Mouse (Mus musculus): ENCODE results near the gene Jade2.
"Not testable (repeated sequence)": the region's sequence is repeated elsewhere in the genome, so short reads cannot be mapped to it uniquely, and the experiment has no call there.

Jade2 gene

DNA sequence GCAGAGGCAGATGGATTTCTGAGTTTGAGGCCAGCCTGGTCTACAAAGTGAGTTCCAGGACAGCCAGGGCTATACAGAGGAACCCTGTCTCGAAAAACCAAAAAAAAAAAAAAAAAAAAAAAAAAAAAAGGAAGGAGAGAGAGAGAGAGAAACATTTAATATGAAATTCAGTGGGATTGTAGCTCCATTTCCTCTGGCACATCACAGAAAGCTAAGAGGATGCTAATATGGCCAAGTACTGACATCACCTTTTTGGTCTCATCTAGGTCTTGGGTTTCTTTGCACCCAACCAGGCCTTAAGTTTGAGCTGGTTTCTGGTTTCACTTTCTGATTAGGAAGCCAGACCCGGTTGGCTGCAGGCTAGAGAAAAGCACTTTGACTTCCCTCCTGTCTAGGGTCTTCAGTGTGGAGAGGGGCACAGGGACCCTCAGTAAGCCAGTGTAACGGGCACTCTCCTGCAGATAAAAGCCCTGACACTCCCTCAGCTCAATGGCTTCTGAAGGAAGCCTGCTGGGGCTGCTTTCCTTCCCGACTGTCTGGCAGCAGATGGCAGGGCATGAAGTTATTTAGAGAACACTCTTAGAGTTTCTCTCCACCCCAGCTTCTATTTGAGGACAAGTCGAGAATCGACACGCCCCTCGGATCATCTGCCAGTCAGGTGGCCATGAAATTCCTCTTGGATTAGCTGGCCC is 56.7 kb downstream of the Jade2 start:
- DNase-seq (ENCODE audit: low read depth in 1 of 2, low spot score in 2 of 2), result no peak

DNA sequence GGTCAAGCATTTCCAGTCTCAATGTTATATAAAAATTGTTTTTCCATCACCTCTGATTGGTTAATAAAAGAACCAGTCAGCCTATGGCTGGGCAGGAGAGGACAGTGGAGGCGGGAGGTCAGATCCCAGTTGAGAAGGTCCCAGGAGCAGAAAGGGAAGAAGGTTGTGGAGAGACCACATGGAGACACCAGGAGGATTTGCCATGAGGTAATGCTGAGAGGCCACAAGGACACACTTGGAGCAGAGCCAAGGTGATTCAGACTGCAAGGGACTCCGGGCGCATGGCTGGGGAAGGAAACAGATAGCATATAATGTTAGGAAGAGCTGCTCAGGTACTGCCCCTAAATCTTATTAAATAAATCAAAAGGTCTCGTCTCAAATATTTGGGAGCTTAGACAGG is 61.2 kb downstream of the Jade2 start:
- no peak for DNase-seq (ENCODE audit: low read depth in 1 of 2, low spot score in 2 of 2)

DNA sequence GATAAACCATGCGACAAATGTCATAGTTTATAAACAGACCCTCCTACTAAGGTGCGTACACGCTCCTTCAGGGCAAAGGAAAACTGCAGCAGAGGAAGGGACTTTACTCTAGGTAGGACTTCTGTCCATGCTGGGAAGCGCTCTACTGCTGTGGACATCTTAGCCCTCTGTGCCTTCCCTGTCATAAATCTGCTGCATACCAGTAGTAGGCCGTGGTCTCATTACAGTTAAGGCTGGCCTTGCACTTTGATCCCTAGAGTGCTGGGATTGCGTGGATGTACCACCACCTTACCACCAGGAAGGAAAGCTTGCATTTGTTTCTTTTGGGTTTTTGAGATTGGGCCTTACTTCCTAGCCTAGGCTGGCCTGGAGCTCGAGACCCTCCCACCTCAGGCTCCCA is 66.8 kb downstream of the Jade2 start:
- no peak for DNase-seq (ENCODE audit: low read depth in 1 of 2, low spot score in 2 of 2)

DNA sequence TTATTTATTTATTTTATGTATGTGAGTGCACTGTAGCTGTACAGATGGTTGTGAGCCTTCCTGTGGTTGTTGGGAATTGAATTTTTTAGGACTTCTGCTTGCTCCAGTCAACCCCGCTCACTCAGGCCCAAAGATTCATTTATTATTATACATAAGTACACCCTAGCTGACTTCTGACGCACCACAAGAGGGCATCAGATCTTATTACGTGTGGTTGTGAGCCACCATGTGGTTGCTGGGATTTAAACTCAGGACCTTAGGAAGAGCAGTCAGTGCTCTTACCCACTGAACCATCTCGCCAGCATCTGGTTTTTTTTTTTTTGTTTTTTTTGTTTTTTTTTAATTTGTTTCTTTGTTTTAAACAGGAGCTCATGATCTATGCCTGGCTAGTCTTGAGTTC is 67.7 kb downstream of the Jade2 start:
- DNase-seq (ENCODE audit: low read depth in 1 of 2, low spot score in 2 of 2), result not testable (repeated sequence)

DNA sequence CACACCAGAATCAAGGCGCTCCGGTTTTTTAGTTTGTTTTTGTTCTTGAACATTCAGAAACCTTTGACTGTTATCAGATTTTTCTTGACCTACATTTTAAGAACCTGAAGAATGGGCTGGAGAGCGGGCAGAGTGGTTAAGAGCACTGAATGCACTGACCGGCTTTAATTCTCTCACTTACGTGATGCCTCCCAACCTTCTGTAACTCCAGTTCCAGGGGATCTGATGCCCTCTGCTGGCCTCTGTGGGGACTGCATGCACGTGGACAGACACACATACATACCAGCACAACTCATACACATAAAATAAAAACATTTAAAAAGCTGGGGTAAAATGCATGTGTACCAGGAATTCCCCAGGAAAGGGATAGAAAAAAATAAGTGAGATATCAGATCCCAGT is 71.5 kb downstream of the Jade2 start:
- peak; percentile 20 to 29 for DNase-seq (ENCODE audit: low read depth in 1 of 2, low spot score in 2 of 2)

DNA sequence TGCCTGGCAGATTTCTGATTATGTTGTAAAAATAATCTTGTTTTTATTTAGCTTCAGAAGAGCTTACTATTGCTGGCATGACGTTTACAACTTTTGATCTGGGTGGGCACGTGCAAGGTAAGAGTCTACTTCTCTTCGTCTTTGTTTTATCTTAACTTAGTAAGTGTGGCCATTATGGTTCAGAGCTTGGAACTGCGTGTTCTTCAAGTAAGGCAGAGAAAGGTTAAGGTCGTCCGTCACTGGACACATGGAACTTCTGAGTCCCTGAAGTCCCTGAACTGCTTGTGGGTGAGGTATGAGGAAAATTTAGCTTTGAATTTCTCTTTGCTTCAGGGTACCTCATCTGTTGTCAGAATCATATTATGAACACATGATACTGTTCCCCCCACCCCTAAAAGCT is 74.7 kb downstream of the Jade2 start:
- DNase-seq (ENCODE audit: low read depth in 1 of 2, low spot score in 2 of 2), result no peak

DNA sequence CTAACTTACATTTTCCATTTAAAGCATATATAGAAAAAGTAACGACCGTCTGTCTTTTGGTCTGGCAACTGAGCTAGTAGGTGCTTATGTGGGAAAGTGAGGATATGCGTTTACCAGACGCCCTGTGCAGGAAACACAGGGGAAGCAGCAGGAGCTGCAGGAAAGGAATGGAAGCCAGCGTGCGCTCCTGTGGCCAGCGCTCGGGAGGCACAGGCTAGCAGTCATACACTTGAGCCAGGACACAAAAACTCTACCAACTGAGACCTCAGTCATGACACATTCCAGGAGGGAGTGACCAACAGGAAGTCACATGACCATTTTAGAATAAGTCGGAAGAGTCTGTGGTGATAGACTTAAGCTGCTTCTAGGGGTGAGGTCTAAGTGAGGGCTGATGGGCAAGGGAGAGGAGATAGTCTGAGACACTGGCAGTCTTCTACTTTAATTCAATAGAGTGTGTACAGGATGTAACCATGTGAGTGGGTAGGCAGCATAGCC is 76.6 kb downstream of the Jade2 start:
- no peak for DNase-seq (ENCODE audit: low read depth in 1 of 2, low spot score in 2 of 2)

DNA sequence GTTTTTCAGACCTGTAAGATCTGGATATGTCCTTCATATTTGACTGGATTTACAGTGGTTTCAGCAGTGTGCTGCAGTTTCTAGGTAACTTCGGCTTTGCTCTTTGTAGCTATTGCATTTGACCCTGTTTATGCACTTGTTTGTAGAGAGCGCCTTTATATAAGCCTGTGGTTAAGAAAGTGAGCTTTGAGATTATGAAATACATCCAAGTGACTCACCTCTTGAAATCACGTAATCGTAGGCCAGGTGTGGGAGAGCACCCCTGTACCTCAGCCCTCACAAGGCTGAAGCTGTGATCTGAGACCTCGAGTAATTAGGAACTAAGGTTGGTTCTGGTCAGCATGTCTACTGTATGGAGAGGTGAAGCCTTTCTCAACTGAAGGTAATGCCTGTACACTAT is 80.0 kb downstream of the Jade2 start:
- DNase-seq (ENCODE audit: low read depth in 1 of 2, low spot score in 2 of 2), result no peak

DNA sequence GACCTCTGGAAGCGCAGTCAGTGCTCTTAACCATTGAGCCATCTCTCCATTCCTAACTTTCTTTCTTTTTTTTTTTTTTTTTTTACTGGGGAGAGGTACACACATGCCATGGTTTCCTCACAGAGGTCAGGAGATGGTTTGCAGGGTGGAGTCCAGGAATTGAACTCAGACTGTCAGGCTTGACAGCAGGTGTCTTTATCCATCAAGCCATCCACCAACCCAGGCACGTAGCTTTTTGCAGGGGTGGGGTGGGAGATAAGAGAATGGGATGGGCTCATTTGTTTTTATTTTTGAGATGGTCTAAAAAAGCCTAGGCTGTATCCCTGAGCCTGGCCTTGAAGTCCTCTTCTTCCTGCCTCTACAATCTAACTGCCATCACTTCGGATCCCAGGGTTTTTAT is 81.9 kb downstream of the Jade2 start:
- DNase-seq (ENCODE audit: low read depth in 1 of 2, low spot score in 2 of 2), result no peak

DNA sequence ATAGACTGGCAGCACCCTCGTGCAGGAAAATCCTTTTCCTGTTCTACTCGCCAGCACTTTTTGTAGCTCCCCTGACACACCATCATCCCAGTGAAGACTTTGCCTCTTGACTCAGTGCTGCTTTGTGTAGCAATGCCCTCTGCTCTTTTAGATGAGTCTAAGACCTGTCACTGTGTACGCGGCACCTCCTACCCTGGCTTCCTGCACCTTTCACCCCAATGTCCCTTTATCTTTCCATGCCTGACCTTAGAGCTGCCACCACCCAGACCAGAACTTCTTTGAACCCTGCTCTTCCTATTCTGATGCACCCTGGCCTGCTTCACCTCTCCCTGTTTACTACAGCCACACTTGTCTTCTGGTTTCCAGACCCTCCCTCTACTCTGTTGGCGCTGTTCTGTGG is 89.2 kb downstream of the Jade2 start:
- no peak for DNase-seq (ENCODE audit: low read depth in 1 of 2, low spot score in 2 of 2)

DNA sequence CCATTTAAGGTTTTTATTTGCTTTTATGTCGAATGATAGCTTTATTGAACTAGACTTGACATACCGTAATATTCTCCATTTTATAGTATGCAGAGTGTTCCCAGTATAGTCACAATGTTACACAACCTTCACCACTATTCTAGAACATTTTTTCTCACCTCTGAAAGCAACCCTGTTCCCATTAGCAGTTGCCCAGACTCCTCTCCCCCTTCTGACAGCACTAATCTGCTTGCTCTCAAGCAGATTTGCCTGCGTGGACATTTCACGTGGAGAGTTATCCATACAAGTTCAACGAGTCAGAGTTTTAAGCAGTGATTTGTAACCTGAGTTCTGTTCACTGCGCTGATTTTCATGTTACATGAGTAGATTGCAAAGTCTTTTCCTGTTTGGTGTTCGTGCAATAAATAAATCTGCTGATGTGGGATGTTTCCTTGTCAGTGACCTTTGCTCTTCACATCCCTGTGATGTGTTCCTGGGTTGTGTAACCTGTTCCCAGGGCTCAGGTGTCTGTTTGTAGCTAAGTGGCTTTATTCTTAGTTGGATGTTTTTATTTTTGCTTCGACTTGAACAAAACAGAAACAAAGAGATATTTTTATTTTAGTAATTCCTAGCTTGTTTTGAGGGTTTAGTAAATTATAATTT is 89.8 kb downstream of the Jade2 start:
- DNase-seq (ENCODE audit: low read depth in 1 of 2, low spot score in 2 of 2), result no peak

DNA sequence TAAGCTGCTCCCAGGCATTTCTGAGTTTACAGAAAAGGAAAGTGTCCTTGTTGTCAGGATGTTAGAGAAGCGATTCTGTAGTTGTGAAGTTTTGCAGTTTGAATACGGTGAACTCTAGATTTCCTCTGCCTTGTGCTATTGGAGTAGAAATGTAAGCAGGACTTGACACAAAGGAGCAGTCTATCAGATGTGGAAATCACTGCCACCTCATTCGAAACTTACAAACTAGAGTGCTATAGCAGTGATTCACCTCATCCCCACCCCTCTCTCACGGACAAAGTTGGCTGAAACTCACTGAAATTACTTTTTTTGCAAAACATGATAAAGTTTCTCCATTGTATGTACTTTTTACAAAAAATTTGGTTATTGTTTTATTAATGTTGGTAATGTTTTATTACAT is 92.6 kb downstream of the Jade2 start:
- no peak for DNase-seq (ENCODE audit: low read depth in 1 of 2, low spot score in 2 of 2)

DNA sequence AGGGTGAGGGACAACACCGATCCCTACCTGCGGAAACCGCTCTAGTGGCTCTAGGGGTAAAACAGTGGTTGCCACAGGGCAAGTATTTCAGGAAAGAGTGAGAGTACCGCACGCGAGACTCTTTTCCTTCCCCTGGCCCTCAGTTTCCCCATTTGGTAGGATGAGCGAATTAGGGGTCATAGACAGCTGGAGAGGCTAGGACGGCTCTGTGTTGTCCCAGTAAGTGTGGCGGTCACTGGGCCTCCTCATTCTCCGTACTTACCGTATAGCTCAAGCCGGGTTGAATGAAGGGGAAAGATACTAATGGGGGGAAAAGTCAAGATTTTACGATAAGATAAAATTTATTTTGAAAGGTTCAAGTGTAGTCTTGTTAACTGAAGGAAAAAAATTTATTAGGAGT is 93.5 kb downstream of the Jade2 start:
- DNase-seq (ENCODE audit: low read depth in 1 of 2, low spot score in 2 of 2), result no peak
